Mouse (Mus musculus) retina, postnatal 7 days (tissue): ENCODE measurements around the gene Mapk1ip1.

Experiments used
- DNase-seq: peaks from one replicate; pipeline ENCODE4 v3.0.0-alpha.2; 2012; ENCODE audit warnings: low read depth, low spot score

The Mapk1ip1 gene

GRCm38 (mm10) chr7:138845544-138846391, at the start of gene Mapk1ip1, which contains the start of gene Ppp2r2d:
TSS of gene Mapk1ip1 (minus strand) at chr7:138846273.
TSS of gene Ppp2r2d (plus strand) at chr7:138846079.
- peak; percentile 95 for DNase-seq

GRCm38 (mm10) chr7:138885365-138886289, 39.6 kb upstream of the Mapk1ip1 start:
- no peak for DNase-seq

GRCm38 (mm10) chr7:138883724-138884123, 37.7 kb upstream of the Mapk1ip1 start:
- DNase-seq = no peak

GRCm38 (mm10) chr7:138875031-138875430, 29.0 kb upstream of the Mapk1ip1 start:
- no peak for DNase-seq

GRCm38 (mm10) chr7:138872956-138873355, 26.9 kb upstream of the Mapk1ip1 start:
- no peak for DNase-seq

- DNase-seq = no peak
Observed at GRCm38 (mm10) chr7:138868316-138868715, 22.2 kb upstream of the Mapk1ip1 start.

GRCm38 (mm10) chr7:138867286-138867685, 21.2 kb upstream of the Mapk1ip1 start:
- DNase-seq = no peak

- DNase-seq = no peak
Observed at GRCm38 (mm10) chr7:138864776-138865175, 18.7 kb upstream of the Mapk1ip1 start.

GRCm38 (mm10) chr7:138863950-138864572, 18.0 kb upstream of the Mapk1ip1 start:
- DNase-seq = no peak

- DNase-seq = no peak
Observed at GRCm38 (mm10) chr7:138856670-138857069, 10.6 kb upstream of the Mapk1ip1 start.

GRCm38 (mm10) chr7:138854201-138854600, 8.1 kb upstream of the Mapk1ip1 start:
- no peak for DNase-seq

- DNase-seq = no peak
Observed at GRCm38 (mm10) chr7:138853417-138854031, 7.5 kb upstream of the Mapk1ip1 start.

GRCm38 (mm10) chr7:138850083-138850482, 4.0 kb upstream of the Mapk1ip1 start:
- DNase-seq = no peak

GRCm38 (mm10) chr7:138848028-138848920, 2.2 kb upstream of the Mapk1ip1 start:
- DNase-seq = no peak

- DNase-seq = no peak
Observed at GRCm38 (mm10) chr7:138847316-138848027, 1.4 kb upstream of the Mapk1ip1 start.

GRCm38 (mm10) chr7:138846502-138846991, 474 bp upstream of the Mapk1ip1 start:
- no peak for DNase-seq

- no peak for DNase-seq
Observed at GRCm38 (mm10) chr7:138845111-138845510, 962 bp downstream of the Mapk1ip1 start.

GRCm38 (mm10) chr7:138843421-138843820, 2.7 kb downstream of the Mapk1ip1 start:
- no peak for DNase-seq

- DNase-seq = no peak
Observed at GRCm38 (mm10) chr7:138841436-138842151, 4.5 kb downstream of the Mapk1ip1 start.
